Mouse (Mus musculus) liver, postnatal 0 days (tissue): Measurements from ENCODE around the gene Samd10.

ENCODE experiments used
- CTCF ChIP-seq: sonication (generic); IDR thresholded peaks from 2 replicates; pipeline ENCODE4 v1.5.1; 2016; ENCODE audit warnings: antibody characterized with exemption, low read depth
- EP300 ChIP-seq: IDR thresholded peaks from 2 replicates; pipeline ENCODE4 v1.6.1; 2016; ENCODE audit warnings: antibody characterized with exemption, low read depth, mild to moderate bottlenecking

- TF ChIP-seq EP300 (no peak), CTCF (0 out of 2 replicates have a peak, but pooled peaks have one; percentile 8)
These were observed 6.6 kb downstream of the Samd10 start, which contains the start of gene Zfp512b for GRCm38 (mm10) chr2:181592231-181593041.
